Mouse (Mus musculus) mouse embryonic stem cell (cell line): ENCODE results near the gene Tmem128.

Experiments
- in situ Hi-C, 2 experiments: fragments of 300-500 bp; cut with MboI; formaldehyde crosslinking; loops; 1 replicate in 1 of 2; 3 replicates in 1 of 2; pipeline ENCODE4 v1.14.3; 2019 to 2020; ENCODE audit warnings: low sequenced_read_pairs in 2 of 2, low pct_unique_long_range_greater_than_20kb in 1 of 2, mixed read lengths in 1 of 2; ENCODE audit not compliant: unreplicated experiment in 1 of 2

Gene Tmem128

GRCm38 (mm10) chr5:38260107-38260682 is at the start of gene Tmem128:
TSS of gene Tmem128 (plus strand) at chr5:38260185.
- in situ Hi-C loops = no loop called here

- in situ Hi-C loops = no loop called here
These were observed 48.3 kb upstream of the Tmem128 start for GRCm38 (mm10) chr5:38211691-38212090.

GRCm38 (mm10) chr5:38213009-38213408 is 47.0 kb upstream of the Tmem128 start:
- in situ Hi-C loops = no loop called here

GRCm38 (mm10) chr5:38219771-38220307 is 40.1 kb upstream of the Tmem128 start:
- in situ Hi-C loops = no loop called here

GRCm38 (mm10) chr5:38220328-38220912 is 39.6 kb upstream of the Tmem128 start, which contains the start of the genes Zbtb49 and Lyar:
TSS of gene Zbtb49 (minus strand) at chr5:38220457.
TSS of gene Lyar (plus strand) at chr5:38220470.
- in situ Hi-C loops = no loop called here

GRCm38 (mm10) chr5:38235422-38235821 is 24.6 kb upstream of the Tmem128 start:
- in situ Hi-C loops = no loop called here

- in situ Hi-C loops = no loop called here
These were observed 23.4 kb upstream of the Tmem128 start for GRCm38 (mm10) chr5:38236627-38237026.

GRCm38 (mm10) chr5:38240727-38241472 is 19.1 kb upstream of the Tmem128 start:
- in situ Hi-C loops = no loop called here

GRCm38 (mm10) chr5:38241473-38241834 is 18.5 kb upstream of the Tmem128 start:
- in situ Hi-C loops = no loop called here

- in situ Hi-C loops = no loop called here
These were observed 18.0 kb upstream of the Tmem128 start for GRCm38 (mm10) chr5:38241966-38242365.

- in situ Hi-C loops = no loop called here
These were observed 4.8 kb upstream of the Tmem128 start for GRCm38 (mm10) chr5:38255195-38255594.

- in situ Hi-C loops = no loop called here
These were observed 4.3 kb upstream of the Tmem128 start for GRCm38 (mm10) chr5:38255644-38256043.

GRCm38 (mm10) chr5:38256551-38256950 is 3.4 kb upstream of the Tmem128 start:
- in situ Hi-C loops = no loop called here

GRCm38 (mm10) chr5:38258034-38258772 is 1.8 kb upstream of the Tmem128 start:
- in situ Hi-C loops = no loop called here

GRCm38 (mm10) chr5:38258773-38259146 is 1.2 kb upstream of the Tmem128 start:
- in situ Hi-C loops = no loop called here

GRCm38 (mm10) chr5:38259455-38260106 is 404 bp upstream of the Tmem128 start:
- in situ Hi-C loops = no loop called here

- in situ Hi-C loops = no loop called here
These were observed 11.0 kb downstream of the Tmem128 start for GRCm38 (mm10) chr5:38270942-38271341.

GRCm38 (mm10) chr5:38273831-38274230 is 13.8 kb downstream of the Tmem128 start:
- in situ Hi-C loops = no loop called here
